In the genomic region with DNA sequence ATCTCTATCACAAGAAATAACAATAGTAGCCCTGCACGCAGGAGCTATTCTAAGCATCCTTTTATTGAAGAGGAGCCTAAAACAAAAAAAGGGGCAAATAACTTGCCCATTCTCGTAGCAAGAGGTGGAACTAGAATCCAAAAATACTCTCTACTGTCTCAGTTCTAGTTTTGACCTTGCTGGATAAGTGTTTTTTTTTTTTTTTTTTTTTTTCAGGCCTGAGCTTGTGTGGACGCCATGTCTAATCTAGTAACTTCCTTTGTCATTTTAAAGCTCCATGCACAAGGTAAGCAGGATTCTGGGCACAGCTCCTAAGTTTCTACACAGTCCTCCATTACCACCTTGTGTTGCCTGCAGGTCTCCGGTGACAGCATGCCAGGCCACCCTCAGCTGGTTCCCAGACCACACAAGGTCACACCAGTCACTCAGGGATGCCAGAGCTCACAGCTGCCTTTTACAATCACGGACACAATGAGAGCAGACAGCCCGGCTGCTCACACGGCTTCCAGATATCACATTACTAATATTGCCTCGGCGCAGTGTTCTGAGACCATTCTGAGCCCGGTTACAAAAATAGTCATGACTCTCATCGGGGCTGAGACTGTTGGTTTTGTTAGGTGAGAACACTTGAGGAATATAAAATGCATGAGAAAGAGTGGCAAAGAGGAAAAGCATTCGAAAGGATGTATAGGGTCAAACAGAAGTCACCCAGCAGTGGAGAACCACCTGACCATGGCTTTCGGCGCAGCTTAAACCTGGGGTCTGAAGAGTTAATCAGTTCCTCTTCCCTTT, we compare ENCODE assay signal across 8 mouse cellular contexts.
A peak's percentile ranks its signal among the peaks of the same experiment; 100 is the strongest.
DNase-seq lines count a peak whose midpoint lies in the region; ATAC-seq and TF ChIP-seq lines count a peak whose summit lies in the region.

No protein-coding gene starts in this region.

- H3K4me3 ChIP-seq in CH12.LX (replicated peaks in 1 of 3; ENCODE audit: low read depth in 2 of 3, low read length in 2 of 3, poor library complexity in 1 of 3) = peak overlapping the region in 2 of 3 experiments; percentile 29 to 55
- H3K4me3 ChIP-seq in brown adipose tissue, adult 24 weeks (ENCODE audit: insufficient read depth, low read depth, low read length) = peak overlapping the region; percentile 60
- H3K4me3 ChIP-seq in forebrain, embryonic 12.5 days (replicated peaks) = no peak overlapping the region; the same call in 1 of the 2 replicates

- ATAC-seq in forebrain, embryonic 12.5 days (ENCODE audit: low FRiP score) = peak; percentile 6; the same call in 1 of the 2 replicates

- H3K4me2 ChIP-seq in CH12.LX (ENCODE audit: insufficient read depth, low read depth, poor library complexity, severe bottlenecking) = peak overlapping the region; percentile 99
- peak overlapping the region; percentile 46 for H3K4me2 ChIP-seq in forebrain, embryonic 12.5 days

- no peaks in the 10 kb centered on the region for H3K36me3 ChIP-seq in CH12.LX (replicated peaks in 1 of 2; ENCODE audit: control insufficient read depth in 1 of 2, insufficient read depth in 1 of 2, low read length in 1 of 2)
- no peaks in the 10 kb centered on the region for H3K36me3 ChIP-seq in forebrain, embryonic 12.5 days (replicated peaks)

- peaks cover 3 to 5% of the 10 kb centered on the region in 2 experiments for H3K4me1 ChIP-seq in CH12.LX (ENCODE audit: control insufficient read depth in 1 of 2, insufficient read depth in 2 of 2)
- no peaks in the 10 kb centered on the region; the same call in 1 of the 2 replicates for H3K4me1 ChIP-seq in brown adipose tissue, adult 24 weeks (ENCODE audit: control insufficient read depth, insufficient read depth, insufficient read length, low read length)
- peaks cover 7% of the 10 kb centered on the region for H3K4me1 ChIP-seq in forebrain, embryonic 12.5 days

- in situ Hi-C loops in CH12.LX (cut with MboI; ENCODE audit: low pct_ligation_motif_present, low pct_unique_long_range_greater_than_20kb, low sequenced_read_pairs) = loop anchor here (25.0 kb wide), 3 partner anchors 509 to 716 kb away; no protein-coding TSS in a partner anchor

- intact Hi-C loops in heart, postnatal 14 days (cut with DNase I) = loop anchor here (1.0 to 10.0 kb wide), 4 partner anchors 49 to 1009 kb away; no protein-coding TSS in a partner anchor

- H3K79me2 ChIP-seq in CH12.LX (replicated peaks; ENCODE audit: control insufficient read depth, extremely low read depth, insufficient read depth, poor library complexity, severe bottlenecking) = no peaks in the 10 kb centered on the region

- H3K27me3 ChIP-seq in CH12.LX (replicated peaks) = no peaks in the 10 kb centered on the region
- H3K27me3 ChIP-seq in forebrain, embryonic 12.5 days = peaks cover 27% of the 10 kb centered on the region

- no peak for TF ChIP-seq RAD21 in CH12.LX (IDR thresholded peaks at IDR 0.05; ENCODE audit: low read depth, low read length)

- WGBS in forebrain, embryonic 12.5 days = 59% methylated on average over 14 of the region's 14 CpGs

- no peak overlapping the region for H3K9ac ChIP-seq in CH12.LX (ENCODE audit: insufficient read depth, low read depth)
- no peak overlapping the region for H3K9ac ChIP-seq in forebrain, embryonic 12.5 days

- DNase-seq in CH12.LX (ENCODE audit: extremely low read depth) = no peak
- peak; percentile 54 to 72 for DNase-seq in heart, postnatal 14 days
- peak; percentile 11 to 37 for DNase-seq in kidney, postnatal 36 days
- DNase-seq in neural tube, embryonic 10.5 days (ENCODE audit: extremely low spot score, low spot score) = peak; percentile 59
- DNase-seq in urinary bladder, postnatal 25 days (ENCODE audit: low spot score) = no peak
- DNase-seq in right cerebral cortex, adult 2 months (ENCODE audit: low spot score in 2 of 2) = no peak

- no peak for TF ChIP-seq EP300 in CH12.LX (IDR thresholded peaks at IDR 0.05; ENCODE audit: low read length)

- dilution Hi-C loops in CH12.LX (cut with MboI; ENCODE audit: extremely low pct_ligation_motif_present, extremely low pct_unique_long_range_greater_than_20kb, low sequenced_read_pairs) = no loop called here

- TF ChIP-seq POLR2A in CH12.LX (IDR thresholded peaks at IDR 0.05; ENCODE audit: low read depth, low read length) = no peak

- no peaks in the 10 kb centered on the region for H3K9me3 ChIP-seq in CH12.LX (replicated peaks; ENCODE audit: low read length)
- H3K9me3 ChIP-seq in forebrain, embryonic 12.5 days = no peaks in the 10 kb centered on the region

- TF ChIP-seq CTCF in CH12.LX (conservative IDR thresholded peaks at IDR 0.05 in 1 of 2, IDR thresholded peaks at IDR 0.05 in 1 of 2; ENCODE audit: low read depth in 2 of 2, low read length in 2 of 2) = no peak

- no peak overlapping the region for H3K27ac ChIP-seq in CH12.LX (ENCODE audit: insufficient read depth, low read depth)
- no peak overlapping the region for H3K27ac ChIP-seq in brown adipose tissue, adult 24 weeks (replicated peaks; ENCODE audit: low read depth, low read length)
- H3K27ac ChIP-seq in forebrain, embryonic 12.5 days = no peak overlapping the region

TF ChIP-seq in CH12.LX, 34 proteins besides CTCF, POLR2A, EP300 and RAD21:
- TF ChIP-seq MAX (IDR thresholded peaks at IDR 0.05; ENCODE audit: low read length) (no peak), ZNF384 (IDR thresholded peaks at IDR 0.05; ENCODE audit: low read depth, low read length) (peak; percentile 78), SIN3A (IDR thresholded peaks at IDR 0.05; ENCODE audit: low read length) (no peak), BHLHE40 (IDR thresholded peaks at IDR 0.05; ENCODE audit: low read depth, low read length) (no peak)

Comparison
In these comparisons a context has a peak if more than half of its experiments do, and no peak if none do; other contexts are left out.
1. DNase-seq: peak in heart, postnatal 14 days (2 of 2), kidney, postnatal 36 days (2 of 2) and neural tube, embryonic 10.5 days (single experiment); none in CH12.LX (single experiment), urinary bladder, postnatal 25 days (single experiment) and right cerebral cortex, adult 2 months (0 of 2).